Mouse (Mus musculus): ENCODE data around the gene Inka1.
"Not testable (repeated sequence)": the region's sequence is repeated elsewhere in the genome, so short reads cannot be mapped to it uniquely, and the experiment has no call there.

The Inka1 gene

DNA sequence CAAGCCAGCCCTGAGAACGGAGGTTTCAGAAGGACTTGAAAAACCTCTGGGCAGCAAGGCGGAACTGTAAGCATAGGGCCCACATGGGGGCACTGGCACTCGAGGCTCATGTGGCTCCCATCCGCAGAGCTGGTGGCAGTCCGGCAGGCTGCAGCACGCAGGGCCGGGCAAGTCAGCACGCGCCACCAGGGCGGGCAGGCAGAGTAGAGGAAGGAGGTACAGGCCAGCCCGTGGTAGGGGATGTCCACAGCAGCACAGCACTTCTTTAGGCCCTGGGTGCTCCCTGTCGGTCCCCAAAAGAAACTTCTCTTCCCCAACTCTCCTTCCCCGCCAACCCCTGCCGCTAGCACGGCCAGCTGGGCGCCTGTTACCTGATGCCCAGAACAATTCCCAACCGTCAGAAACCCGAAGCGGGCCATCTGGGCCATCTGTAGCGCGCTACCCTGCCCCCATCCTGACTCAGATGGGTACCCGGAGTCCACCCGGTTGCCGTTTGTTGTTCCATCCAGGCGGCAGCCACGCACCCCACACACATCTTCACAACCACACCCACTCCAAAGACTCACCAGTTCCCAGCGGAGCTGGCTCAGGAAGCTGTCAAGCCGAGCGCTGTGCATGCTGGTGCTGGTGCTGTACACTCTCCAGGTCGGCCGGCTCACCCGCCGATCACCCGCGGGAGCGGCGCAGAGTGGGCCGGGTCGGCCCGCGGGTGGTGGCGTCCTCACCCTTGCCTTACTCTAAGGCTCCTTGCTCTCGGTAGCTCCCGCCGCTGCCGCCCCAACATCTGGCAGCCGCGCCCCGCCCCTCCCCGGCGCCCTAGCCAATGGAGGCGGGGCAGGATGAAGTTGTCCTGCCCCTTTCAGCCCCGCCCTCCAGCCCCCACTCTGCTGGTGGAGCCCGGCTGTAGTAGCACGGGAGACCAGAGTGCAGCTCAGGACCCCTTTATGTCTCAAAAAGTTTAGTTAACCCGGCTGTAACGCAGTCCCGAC lies at the start of gene Inka1:
Inka1 (minus strand) TSS at position 749 of the 989 bp plus-strand sequence.
- peak; percentile 85 for DNase-seq

- no peak for DNase-seq
Measured at GRCm38 (mm10) chr9:108032126-108032525, 46.4 kb upstream of the Inka1 start.

DNA sequence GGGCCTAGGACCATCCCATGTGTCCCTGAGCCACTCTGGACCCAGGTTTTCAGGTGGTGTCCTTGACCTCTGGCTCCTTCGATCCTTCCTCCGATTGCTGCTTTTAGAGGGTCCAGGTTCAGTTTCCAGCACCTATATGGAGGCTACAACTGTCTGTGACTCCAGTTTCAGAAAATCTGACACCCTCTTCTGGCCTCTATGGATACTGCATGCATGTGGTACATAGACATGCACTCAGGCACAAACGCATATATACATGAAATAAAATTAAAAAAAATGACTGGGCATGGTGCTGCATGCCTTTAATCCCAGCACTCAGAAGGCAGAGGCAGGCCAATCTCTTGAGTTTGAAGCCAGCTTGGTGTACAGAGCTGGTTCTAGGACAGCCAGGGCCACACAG lies 42.2 kb upstream of the Inka1 start:
- no peak for DNase-seq

DNA sequence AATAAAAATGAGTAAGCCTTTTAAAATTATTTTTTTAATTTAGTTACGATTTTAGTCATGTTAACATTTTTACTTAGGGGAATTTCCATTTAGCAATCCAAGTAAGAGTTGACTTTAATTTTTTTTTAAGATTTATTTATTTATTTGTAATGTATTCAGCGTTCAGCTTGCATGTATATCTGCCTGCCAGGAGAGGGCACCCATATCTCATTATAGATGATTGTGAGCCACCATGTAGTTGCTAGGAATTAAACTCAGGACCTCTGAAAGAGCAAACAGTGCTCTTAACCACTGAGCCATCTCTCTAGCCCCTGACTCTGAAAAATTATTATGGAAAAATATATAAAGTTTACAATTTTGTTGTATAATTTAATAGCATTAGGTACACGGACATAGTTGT lies 40.9 kb upstream of the Inka1 start:
- DNase-seq: no peak

DNA sequence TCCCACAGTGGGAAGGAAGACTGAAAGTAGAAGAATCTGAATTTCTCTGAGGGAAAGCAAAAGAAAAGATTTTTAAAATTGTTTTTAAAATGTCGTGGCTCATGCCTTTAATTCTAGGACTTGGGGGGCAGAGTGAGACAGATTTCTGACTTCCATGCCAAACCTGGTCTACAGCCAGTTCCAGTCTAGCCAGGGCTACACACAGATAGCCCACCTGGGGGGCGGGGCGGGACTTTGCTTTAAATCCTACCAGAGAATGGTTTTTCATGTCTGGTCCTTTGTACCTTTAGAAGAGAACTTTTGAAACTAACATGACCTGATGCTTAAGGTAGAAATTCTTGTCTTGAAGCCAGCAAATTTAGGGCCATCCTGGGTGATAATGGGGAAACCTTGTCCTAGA lies 37.5 kb upstream of the Inka1 start:
- no peak for DNase-seq

DNA sequence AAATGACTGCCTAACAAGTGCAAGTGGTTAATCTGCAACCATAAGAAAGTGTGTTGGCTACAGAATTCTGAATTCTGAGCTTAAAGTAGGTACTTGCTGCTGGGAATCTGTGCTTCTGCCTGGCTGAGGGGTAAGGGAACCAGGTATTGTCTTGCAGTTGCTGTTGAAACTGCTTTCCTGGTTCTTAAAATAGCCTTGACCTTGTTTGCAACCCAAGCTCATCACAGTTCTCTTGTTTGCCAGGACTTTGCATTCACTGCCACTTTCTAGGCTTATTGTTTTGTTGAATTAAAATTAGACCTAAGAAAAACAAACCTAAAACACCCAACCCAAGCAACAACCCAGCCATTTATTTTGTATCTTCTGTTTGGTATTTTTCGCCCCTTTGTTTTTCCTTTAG lies 35.1 kb upstream of the Inka1 start:
- no peak for DNase-seq

DNA sequence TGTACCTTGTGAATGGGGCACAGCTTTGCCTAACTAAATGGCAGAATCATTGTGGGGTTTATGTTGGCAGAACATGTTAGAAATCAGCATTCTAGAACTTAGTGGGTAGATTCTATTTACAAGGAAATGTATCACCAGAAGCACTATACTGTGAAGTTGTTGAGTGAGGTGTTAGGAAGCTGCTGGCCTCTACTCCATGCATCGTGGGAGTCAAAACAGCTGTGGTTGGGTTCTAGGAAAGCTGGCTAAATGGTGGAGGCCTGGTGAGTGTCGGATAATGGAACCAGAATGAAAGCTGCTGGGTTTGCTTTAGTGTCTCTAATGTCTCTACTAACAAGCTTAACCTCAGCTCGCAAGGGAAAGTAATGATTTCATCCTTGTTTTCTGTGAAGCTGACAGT lies 31.4 kb upstream of the Inka1 start:
- no peak for DNase-seq

- not testable (repeated sequence) for DNase-seq
Measured at GRCm38 (mm10) chr9:108013577-108013976, 27.9 kb upstream of the Inka1 start.

DNA sequence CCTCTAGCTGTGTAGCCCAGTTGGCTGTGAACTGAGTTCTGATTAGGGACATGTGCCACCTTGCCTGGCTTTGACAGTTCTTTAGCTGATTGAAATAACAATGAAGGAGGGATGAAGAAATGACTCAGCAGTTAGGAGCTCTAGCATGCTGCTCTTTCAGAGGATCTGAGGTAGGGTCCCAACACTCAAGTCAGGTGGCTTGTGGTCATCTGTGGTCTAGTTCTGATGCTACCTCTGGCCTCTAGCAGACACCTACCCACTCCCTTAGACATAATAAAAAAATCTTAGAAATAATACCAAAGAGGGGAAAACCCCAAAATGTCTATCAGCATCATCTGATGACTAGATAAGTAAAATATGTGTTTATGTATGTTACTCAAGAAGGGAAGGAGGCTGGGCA lies 24.7 kb upstream of the Inka1 start:
- no peak for DNase-seq

GRCm38 (mm10) chr9:108008041-108008440 lies 22.4 kb upstream of the Inka1 start:
- no peak for DNase-seq

DNA sequence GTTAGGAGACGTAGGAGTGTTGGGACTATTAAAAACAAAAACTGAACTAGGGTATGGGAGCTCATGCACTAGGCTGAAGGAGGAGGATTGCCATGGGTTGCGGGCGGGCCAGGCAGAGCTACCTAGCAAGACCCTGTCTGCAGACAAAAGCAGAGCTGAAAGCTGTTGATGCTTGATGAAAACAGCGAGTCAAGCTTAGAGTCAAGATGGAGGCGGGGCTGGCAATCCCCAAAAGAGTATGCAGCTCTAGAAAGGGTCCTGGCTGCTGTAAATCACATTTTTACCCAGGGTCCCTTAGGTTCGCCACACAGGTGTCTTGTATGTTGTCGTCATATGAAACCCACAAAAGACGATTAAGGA lies 17.8 kb upstream of the Inka1 start:
- peak; percentile 14 for DNase-seq

GRCm38 (mm10) chr9:108002778-108003530 lies 17.3 kb upstream of the Inka1 start:
- peak; percentile 14 for DNase-seq

DNA sequence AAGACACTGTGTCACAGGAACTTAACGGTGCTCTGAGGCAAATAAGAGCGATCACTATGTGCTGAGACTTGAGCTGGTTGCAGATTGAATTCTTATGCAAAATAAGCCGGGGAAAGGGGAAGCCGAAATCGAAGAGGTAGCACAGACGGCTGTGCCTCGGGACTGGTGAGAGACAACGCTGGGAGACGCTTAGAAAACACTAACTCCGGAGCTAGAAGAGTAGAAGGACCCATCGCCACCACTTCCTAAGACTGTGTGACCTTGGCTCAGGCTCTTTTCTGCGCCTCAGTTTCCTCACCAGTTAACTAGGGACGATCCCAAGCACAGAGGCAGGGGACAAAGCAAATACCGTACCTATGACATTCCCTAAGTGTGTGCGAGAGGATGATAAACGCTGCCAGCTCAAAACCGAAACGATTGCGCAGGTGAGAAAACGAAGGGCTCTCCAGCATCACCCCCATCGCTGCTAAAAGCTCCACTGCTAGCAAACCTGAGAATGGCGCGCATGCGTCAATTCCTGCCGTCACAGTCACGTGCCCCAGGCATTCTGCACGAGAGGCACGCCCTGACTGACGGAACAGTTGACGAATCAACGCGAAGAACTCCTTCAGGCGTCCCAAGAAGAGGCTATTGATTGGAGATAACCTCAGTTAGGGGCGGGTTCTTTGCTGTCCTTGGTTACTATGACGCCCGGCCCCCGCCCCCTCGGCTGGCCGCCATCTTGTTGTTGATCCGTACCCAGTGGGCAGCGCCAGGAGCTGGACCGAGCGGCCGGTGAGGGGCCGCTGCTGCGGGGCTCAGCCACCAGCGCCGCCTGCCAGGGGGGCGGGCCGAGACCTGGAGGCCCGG lies 16.5 kb upstream of the Inka1 start, which contains the start of gene Ip6k1:
Ip6k1 (plus strand) TSS at position 580 of the 849 bp plus-strand sequence.
- peak; percentile 100 for DNase-seq

DNA sequence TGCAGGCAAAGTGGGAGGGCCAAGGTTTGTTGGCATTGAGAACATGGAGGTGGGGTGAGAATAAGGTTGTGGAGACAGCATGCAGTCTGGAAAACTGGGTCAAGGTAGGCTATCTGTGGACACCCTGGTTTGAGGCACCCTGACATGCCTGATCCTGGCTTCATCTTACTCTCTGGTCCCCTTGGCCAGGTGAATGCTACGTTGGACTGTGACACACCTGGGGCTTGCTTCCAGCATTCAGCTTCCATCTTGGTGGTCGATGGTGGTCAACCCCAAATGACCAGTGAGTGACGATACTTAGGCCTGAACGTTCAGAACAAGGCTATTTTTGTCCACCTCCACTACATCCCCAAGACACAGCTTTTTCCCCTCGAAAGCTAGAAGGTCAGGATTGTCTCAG lies 10.4 kb upstream of the Inka1 start, which contains the start of gene Gm20662:
Gm20662 (plus strand) TSS at position 301 of the 400 bp plus-strand sequence.
- no peak for DNase-seq

- DNase-seq: no peak
Measured at GRCm38 (mm10) chr9:107995513-107995912, 9.8 kb upstream of the Inka1 start.

- DNase-seq: no peak
Measured at GRCm38 (mm10) chr9:107994464-107994863, 8.8 kb upstream of the Inka1 start.

DNA sequence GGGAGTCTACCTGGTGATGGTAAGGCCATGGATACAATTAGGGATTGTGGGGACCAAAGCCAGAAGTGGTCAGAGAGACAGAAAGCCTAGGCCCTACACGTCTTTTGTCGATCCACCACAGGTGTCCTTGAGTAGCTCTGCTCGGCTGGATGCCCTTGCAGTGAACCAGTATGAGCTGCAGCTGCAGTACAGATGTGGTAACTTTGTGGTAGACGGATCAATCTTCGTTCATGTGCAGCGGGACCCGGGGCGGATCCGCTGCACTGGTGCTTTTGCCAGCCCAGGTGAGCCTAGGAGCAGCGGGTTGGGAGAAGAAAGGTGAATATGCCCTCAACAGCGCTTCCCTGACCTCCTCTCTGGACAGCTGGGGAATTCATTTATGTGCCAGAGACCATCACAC lies 7.3 kb upstream of the Inka1 start:
- DNase-seq: no peak

- no peak for DNase-seq
Measured at GRCm38 (mm10) chr9:107992197-107992596, 6.5 kb upstream of the Inka1 start, which contains the start of gene Cdhr4. Gene Cdhr4 (plus strand): TSS chr9:107992497.

- no peak for DNase-seq
Measured at GRCm38 (mm10) chr9:107987950-107988349, 2.3 kb upstream of the Inka1 start.

- peak; percentile 82 for DNase-seq
Measured at GRCm38 (mm10) chr9:107986376-107986775, 697 bp upstream of the Inka1 start.

DNA sequence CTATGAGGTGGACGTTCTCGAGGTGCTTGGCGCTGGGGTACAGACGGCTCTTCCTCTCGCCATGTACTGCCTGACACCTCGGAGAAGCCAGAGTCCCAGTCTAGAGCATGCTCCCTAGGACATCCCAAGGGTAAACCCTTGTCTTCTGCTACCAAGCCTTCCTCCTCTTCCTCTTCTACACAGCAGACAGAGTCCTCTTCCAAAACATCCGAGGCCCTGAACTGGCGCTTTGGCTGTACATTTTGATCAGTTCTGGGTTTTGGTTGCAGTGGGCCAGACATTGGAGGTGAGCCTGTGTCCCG lies 974 bp downstream of the Inka1 start:
- DNase-seq: no peak

GRCm38 (mm10) chr9:107984052-107984753 lies 1.5 kb downstream of the Inka1 start:
- no peak for DNase-seq

Data from kidney, adult 9 months (tissue).